Mouse (Mus musculus): ENCODE measurements around the gene Slc22a3.

DNA sequence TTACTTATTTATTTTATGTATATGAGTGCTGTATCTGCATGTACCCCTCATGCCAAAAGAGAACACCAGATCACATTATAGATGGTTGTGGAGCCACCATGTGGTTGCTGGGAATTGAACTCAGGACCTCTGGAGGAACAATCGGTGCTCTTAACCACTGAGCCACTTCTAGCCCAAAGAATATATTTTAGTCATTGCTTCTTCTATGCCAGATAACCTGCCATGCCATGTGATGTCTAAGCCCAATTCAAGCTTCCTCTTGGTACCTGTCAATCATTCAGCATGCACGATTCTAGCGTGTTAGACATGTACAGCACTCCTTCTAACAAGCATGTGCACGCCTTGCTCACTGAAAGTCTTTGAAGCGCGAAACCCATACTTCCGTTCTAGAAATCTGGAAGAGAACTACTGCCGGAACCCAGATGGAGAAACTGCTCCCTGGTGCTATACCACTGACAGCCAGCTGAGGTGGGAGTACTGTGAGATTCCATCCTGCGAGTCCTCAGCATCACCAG lies 111.3 kb downstream of the Slc22a3 start:
- no peak for TF ChIP-seq POLR2A (IDR thresholded peaks at IDR 0.05; ENCODE audit: extremely low read depth, insufficient read depth, low read length)
- no peak for TF ChIP-seq CTCF (IDR thresholded peaks at IDR 0.05; ENCODE audit: extremely low read depth, insufficient read depth, low read length)

Measured in cortical plate, adult 2 months (tissue).